Mouse (Mus musculus) heart, postnatal 0 days (tissue): ENCODE measurements around the gene Tnfsf4. TPM values are rescaled to one million over a fixed set of nuclear protein-coding genes. Genes with fewer than 3 reads are reported as not detected.

Experiments
- ATAC-seq: fragments of 200-750 bp; cut with Nextera tagmentation; 2 replicates; pipeline ENCODE4 v1.8.0; 2017; ENCODE audit warnings: low read depth, moderate number of reproducible peaks, moderate library complexity; ENCODE audit not compliant: insufficient read depth
- DNase-seq: peaks from one replicate; pipeline ENCODE4 v3.0.0-alpha.2; 2016; ENCODE audit warnings: low spot score
- H3K27ac ChIP-seq: fragments of 300-500 bp; sonication (generic); 2 replicates; pipeline ENCODE4 v1.5.1; 2014; ENCODE audit warnings: low read depth, mild to moderate bottlenecking
- H3K27me3 ChIP-seq: fragments of 300-500 bp; sonication (generic); 2 replicates; pipeline ENCODE4 v1.6.1; 2014; ENCODE audit warnings: low read length, mixed read lengths; ENCODE audit not compliant: control insufficient read depth, insufficient read depth
- H3K36me3 ChIP-seq: fragments of 300-500 bp; sonication (generic); replicated peaks from 2 replicates; pipeline ENCODE4 v1.6.1; 2014; ENCODE audit warnings: low read length, mixed read lengths; ENCODE audit not compliant: control insufficient read depth, insufficient read depth
- H3K4me1 ChIP-seq: fragments of 300-500 bp; sonication (generic); 2 replicates; pipeline ENCODE4 v1.6.1; 2014; ENCODE audit warnings: antibody characterized with exemption; ENCODE audit not compliant: control insufficient read depth, insufficient read depth
- H3K4me2 ChIP-seq: fragments of 300-500 bp; sonication (generic); 2 replicates; pipeline ENCODE4 v1.6.1; 2014; ENCODE audit warnings: low read depth, mild to moderate bottlenecking, low read length, moderate library complexity
- H3K4me3 ChIP-seq: fragments of 300-500 bp; sonication (generic); 2 replicates; pipeline ENCODE4 v1.5.1; 2014; ENCODE audit warnings: low read depth, low read length
- H3K9ac ChIP-seq: fragments of 300-500 bp; sonication (generic); replicated peaks from 2 replicates; pipeline ENCODE4 v1.6.1; 2014; ENCODE audit warnings: low read depth, low read length, mixed read lengths
- H3K9me3 ChIP-seq: fragments of 300-500 bp; sonication (generic); replicated peaks from 2 replicates; pipeline ENCODE4 v1.6.1; 2016; ENCODE audit warnings: low read length; ENCODE audit not compliant: control insufficient read depth
- CTCF ChIP-seq: IDR thresholded peaks from 2 replicates; pipeline ENCODE4 v1.5.1; 2016; ENCODE audit warnings: antibody characterized with exemption, control low read depth, low read depth
- EP300 ChIP-seq: IDR thresholded peaks from 2 replicates; pipeline ENCODE4 v1.6.1; 2016; ENCODE audit warnings: antibody characterized with exemption, low read depth
- WGBS: fragments of 180-500 bp; shearing (Covaris S2); extraction: QIAGEN DNeasy Blood & Tissue Kit; methylation state at CpG from one replicate; pipeline ENCODE4 v1.1.7; 2014; 5-methylcytosine and 5-hydroxymethylcytosine counted together
- polyA plus RNA-seq: library from polyadenylated mRNA; unstranded; fragments of >200 nt; fragmentation: Nextera tagmentation; extraction: Ambion mirVana; gene quantifications from 2 replicates; pipeline ENCODE4 v1.2.1, GENCODE M21; 2015
- total RNA-seq: library from RNA; depleted of rRNA; stranded (reverse); fragments of >200 nt; gene quantifications from 2 replicates; pipeline ENCODE4 v1.2.3, GENCODE M21; 2014; ENCODE audit warnings: low replicate concordance; rRNA removed

The Tnfsf4 gene
- total RNA-seq (not detected in 2 replicates), polyA plus RNA-seq (0.05 TPM in 1 of 2 replicates, not detected in the other)

DNA sequence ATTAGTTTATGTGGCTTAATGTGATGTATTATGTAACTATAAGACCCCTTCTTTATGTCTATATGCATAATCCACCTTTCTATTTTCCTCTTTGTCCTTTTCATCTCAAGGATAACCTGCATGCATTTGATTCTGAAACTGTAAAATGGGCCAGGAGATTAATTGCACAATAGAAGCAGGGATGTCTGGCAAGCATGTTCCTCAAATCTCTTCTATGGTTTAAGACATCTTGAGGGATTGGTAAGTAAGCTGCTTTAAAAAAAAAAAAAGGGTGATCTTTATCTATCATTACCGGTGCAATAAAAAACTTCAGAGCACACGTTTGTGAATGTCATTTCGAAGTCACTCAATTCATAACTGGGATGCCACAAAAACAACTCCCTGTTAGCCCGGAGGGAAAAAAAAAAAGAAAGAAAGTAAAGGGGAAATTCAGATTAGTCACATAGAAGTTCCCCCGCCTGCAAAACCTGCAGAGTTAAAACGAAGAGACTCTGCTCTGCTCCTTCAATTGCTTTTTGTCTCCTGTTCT is at the start of gene Tnfsf4:
Tnfsf4 (plus strand) TSS at position 479 of the 529 bp plus-strand sequence.
- no peak within 1 kb of the TSS for H3K27ac ChIP-seq
- H3K4me3 ChIP-seq: no peak within 1 kb of the TSS
- H3K4me1 ChIP-seq: no peaks in the 10 kb centered on the region
- no peaks in the 10 kb centered on the region for H3K36me3 ChIP-seq
- H3K9me3 ChIP-seq: no peaks in the 10 kb centered on the region
- no peak for TF ChIP-seq EP300
- no peak for TF ChIP-seq CTCF
- no peak for ATAC-seq
- WGBS: 56% methylated on average over 6 of the region's 6 CpGs
- no peak within 1 kb of the TSS for H3K4me2 ChIP-seq
- DNase-seq: no peak
- H3K27me3 ChIP-seq: no peaks in the 10 kb centered on the region
- H3K9ac ChIP-seq: no peak within 1 kb of the TSS

DNA sequence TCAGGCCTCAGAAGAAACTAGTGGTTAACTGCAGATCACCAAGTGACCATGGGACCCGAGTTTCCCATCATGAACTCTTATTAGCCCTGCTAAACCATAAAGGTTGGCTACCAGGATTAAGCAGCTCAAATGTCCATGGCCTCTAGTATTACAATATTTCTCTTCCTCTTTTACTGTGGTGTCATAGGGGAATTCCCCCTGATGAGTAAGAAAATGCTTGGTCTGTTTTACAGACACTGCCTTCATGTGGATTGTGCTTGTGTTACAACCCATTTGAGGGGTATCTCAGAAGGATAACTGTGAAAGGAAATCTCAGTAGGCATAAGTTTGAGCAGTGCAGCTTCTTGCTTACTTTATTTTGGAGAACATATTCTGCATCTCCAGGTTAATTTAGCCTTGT is 44.2 kb upstream of the Tnfsf4 start:
- DNase-seq (no peak), ATAC-seq (no peak)
- no peaks in the 10 kb centered on the region for H3K4me1 ChIP-seq
- no peaks in the 10 kb centered on the region for H3K36me3 ChIP-seq
- no peak overlapping the region for H3K4me3 ChIP-seq
- TF ChIP-seq CTCF: no peak
- no peak for TF ChIP-seq EP300
- H3K4me2 ChIP-seq: no peak overlapping the region
- no peak overlapping the region for H3K9ac ChIP-seq
- 0 out of 2 replicates have a peak, but pooled peaks cover 4% of the 10 kb centered on the region for H3K9me3 ChIP-seq
- WGBS: 59% methylated on average over 1 of the region's 1 CpGs
- H3K27me3 ChIP-seq: no peaks in the 10 kb centered on the region
- no peak overlapping the region for H3K27ac ChIP-seq

DNA sequence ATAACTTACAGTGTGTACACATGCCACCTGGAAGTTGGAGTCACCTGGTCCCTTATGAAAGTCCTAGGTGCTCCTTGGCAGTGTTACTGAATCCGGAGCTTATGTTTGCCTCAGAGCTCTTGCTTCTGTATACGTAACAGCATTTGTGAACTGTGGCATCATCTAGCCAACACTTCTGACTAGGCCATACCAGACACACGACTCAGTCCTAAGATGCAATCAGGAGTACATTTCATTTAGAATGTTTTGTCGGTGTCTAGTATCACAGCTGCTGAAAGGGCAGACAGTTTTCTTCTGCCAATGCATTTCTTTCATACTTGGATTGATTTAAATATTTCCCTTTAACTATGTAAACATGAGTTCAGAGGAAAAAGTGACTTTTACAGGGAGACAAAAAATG is 30.2 kb upstream of the Tnfsf4 start:
- no peak overlapping the region for H3K27ac ChIP-seq
- H3K9ac ChIP-seq: no peak overlapping the region
- H3K4me1 ChIP-seq: no peaks in the 10 kb centered on the region
- DNase-seq (no peak), ATAC-seq (no peak)
- no peak overlapping the region for H3K4me2 ChIP-seq
- no peak overlapping the region for H3K4me3 ChIP-seq
- no peaks in the 10 kb centered on the region for H3K9me3 ChIP-seq
- TF ChIP-seq CTCF: no peak
- no peak for TF ChIP-seq EP300
- no peaks in the 10 kb centered on the region for H3K27me3 ChIP-seq
- WGBS: 71% methylated on average over 4 of the region's 4 CpGs
- no peaks in the 10 kb centered on the region for H3K36me3 ChIP-seq

DNA sequence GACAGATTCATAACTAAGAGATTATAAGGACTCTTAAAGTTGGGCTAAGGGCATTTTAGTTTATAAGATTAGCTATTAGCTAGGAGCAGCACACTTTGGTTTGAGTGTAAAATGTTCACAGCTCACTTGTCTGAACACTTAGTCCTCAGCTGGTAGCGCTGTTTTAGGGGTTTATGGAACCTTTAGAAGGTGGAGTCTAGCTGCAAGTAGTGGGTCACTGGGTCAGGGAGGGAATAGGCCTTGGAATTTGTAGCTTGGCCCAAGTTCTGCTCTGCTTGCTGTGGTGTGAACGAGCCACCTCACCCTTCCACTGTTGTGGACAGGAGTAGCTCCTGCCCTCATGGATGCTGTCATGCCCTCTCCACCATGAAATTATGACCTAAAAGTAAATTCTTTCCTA is 23.3 kb upstream of the Tnfsf4 start:
- Histone ChIP-seq H3K4me2 (no peak overlapping the region), H3K9ac (no peak overlapping the region), H3K36me3 (no peaks in the 10 kb centered on the region), H3K27me3 (no peaks in the 10 kb centered on the region), H3K4me3 (no peak overlapping the region), H3K27ac (no peak overlapping the region), H3K4me1 (no peaks in the 10 kb centered on the region), H3K9me3 (no peaks in the 10 kb centered on the region)
- no peak for ATAC-seq
- no peak for DNase-seq
- 64% methylated on average over 2 of the region's 2 CpGs for WGBS
- TF ChIP-seq EP300: no peak
- TF ChIP-seq CTCF: no peak

DNA sequence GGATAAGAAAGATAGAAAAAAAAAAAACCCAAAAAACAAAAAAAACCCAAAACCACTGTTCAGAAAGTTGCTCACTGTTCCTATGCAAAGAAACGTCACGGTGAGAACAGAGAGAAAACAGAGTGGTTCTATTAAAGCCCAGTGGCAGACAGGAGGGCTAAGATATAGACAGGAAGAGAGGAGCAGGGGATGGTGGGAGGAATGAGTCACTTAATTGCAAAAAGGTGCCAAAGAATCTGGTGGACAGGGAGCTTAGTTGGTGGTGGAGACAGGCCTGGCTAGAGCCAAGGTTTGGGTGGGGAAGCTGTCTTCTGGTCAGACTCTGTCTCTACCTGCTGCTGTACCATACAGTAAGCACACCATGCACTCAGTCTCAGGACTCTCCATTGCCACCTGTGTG is 19.3 kb upstream of the Tnfsf4 start:
- TF ChIP-seq CTCF: no peak
- no peak for TF ChIP-seq EP300
- DNase-seq: no peak

DNA sequence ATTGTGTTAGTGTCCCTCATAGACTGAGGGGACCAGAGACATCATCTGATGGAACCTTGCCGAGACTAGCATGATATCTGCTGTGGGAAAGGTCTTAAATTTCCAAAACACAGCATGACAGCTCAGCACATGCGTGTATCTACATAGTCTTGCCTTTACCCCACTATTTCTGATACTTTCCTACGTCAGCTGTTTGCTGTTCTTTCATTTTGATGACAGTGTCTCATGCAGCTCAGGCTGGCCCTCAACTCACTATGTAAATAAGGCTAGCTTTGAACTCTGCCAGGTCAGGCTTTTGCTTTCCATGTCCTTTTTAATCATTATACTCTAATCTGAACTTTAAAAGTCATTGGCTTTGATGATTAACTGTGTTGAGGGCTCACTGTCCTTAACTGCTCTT is 16.6 kb upstream of the Tnfsf4 start:
- H3K27ac ChIP-seq: no peak overlapping the region
- no peak overlapping the region for H3K4me2 ChIP-seq
- no peaks in the 10 kb centered on the region for H3K27me3 ChIP-seq
- TF ChIP-seq EP300 (no peak), CTCF (no peak)
- H3K36me3 ChIP-seq: no peaks in the 10 kb centered on the region
- H3K4me1 ChIP-seq: no peaks in the 10 kb centered on the region
- H3K9me3 ChIP-seq: no peaks in the 10 kb centered on the region
- no peak overlapping the region for H3K4me3 ChIP-seq
- 67% methylated on average over 3 of the region's 3 CpGs for WGBS
- H3K9ac ChIP-seq: no peak overlapping the region
- DNase-seq (no peak), ATAC-seq (no peak)

More for the DNA sequence above, 19.3 kb upstream of the Tnfsf4 start:
- H3K9ac ChIP-seq: no peak overlapping the region
- no peak overlapping the region for H3K4me3 ChIP-seq
- H3K27me3 ChIP-seq: no peaks in the 10 kb centered on the region
- no peak for ATAC-seq
- 59% methylated on average over 2 of the region's 2 CpGs for WGBS
- no peak overlapping the region for H3K4me2 ChIP-seq
- no peaks in the 10 kb centered on the region for H3K9me3 ChIP-seq
- no peaks in the 10 kb centered on the region for H3K4me1 ChIP-seq
- no peak overlapping the region for H3K27ac ChIP-seq
- no peaks in the 10 kb centered on the region for H3K36me3 ChIP-seq
